Mouse (Mus musculus) midbrain, postnatal 0 days (tissue): ENCODE measurements at regions not wholly inside any gene's neighbourhood (a gene's known extent, or its start where the extent isn't known, plus 50 kb on each side); places are given as distances from the start of the nearest gene placed in this dataset.
A peak's percentile ranks its signal among the peaks of the same experiment; 100 is the strongest.

Experiments used
- ATAC-seq: fragments of 200-750 bp; cut with Nextera tagmentation; 2 replicates; pipeline ENCODE4 v1.8.0; 2017; ENCODE audit warnings: moderate number of reproducible peaks, mild to moderate bottlenecking, moderate TSS enrichment, moderate library complexity; ENCODE audit not compliant: low FRiP score
- DNase-seq: peaks from one replicate; pipeline ENCODE4 v3.0.0-alpha.2; 2015; ENCODE audit warnings: low spot score
- H3K27ac ChIP-seq: fragments of 300-500 bp; sonication (generic); 2 replicates; pipeline ENCODE4 v1.5.1; 2014; ENCODE audit warnings: low read depth, mild to moderate bottlenecking, low read length, mixed read lengths
- H3K27me3 ChIP-seq: fragments of 300-500 bp; sonication (generic); 2 replicates; pipeline ENCODE4 v1.6.1; 2014; ENCODE audit warnings: low read length, control low read depth, mixed read lengths; ENCODE audit not compliant: insufficient read depth
- H3K36me3 ChIP-seq: fragments of 300-500 bp; sonication (generic); 2 replicates; pipeline ENCODE4 v1.6.1; 2014; ENCODE audit warnings: low read length, control low read depth, mixed read lengths; ENCODE audit not compliant: insufficient read depth
- H3K4me1 ChIP-seq: fragments of 300-500 bp; sonication (generic); 2 replicates; pipeline ENCODE4 v1.6.1; 2014; ENCODE audit warnings: mild to moderate bottlenecking, control low read depth, antibody characterized with exemption, low read length, mixed read lengths; ENCODE audit not compliant: insufficient read depth
- H3K4me2 ChIP-seq: fragments of 300-500 bp; sonication (generic); 2 replicates; pipeline ENCODE4 v1.6.1; 2014; ENCODE audit warnings: low read depth, mild to moderate bottlenecking, low read length, mixed read lengths; ENCODE audit not compliant: poor library complexity, severe bottlenecking
- H3K4me3 ChIP-seq: fragments of 300-500 bp; sonication (generic); 2 replicates; pipeline ENCODE4 v1.5.1; 2014; ENCODE audit warnings: low read depth, mild to moderate bottlenecking, low read length, moderate library complexity
- H3K9ac ChIP-seq: fragments of 300-500 bp; sonication (generic); replicated peaks from 2 replicates; pipeline ENCODE4 v1.6.1; 2014; ENCODE audit warnings: mild to moderate bottlenecking, low read length, moderate library complexity, mixed read lengths; ENCODE audit not compliant: poor library complexity, severe bottlenecking
- H3K9me3 ChIP-seq: fragments of 300-500 bp; sonication (generic); 2 replicates; pipeline ENCODE4 v1.6.1; 2016; ENCODE audit warnings: low read length, control low read depth
- CTCF ChIP-seq: IDR thresholded peaks from 2 replicates; pipeline ENCODE4 v1.5.1; 2016; ENCODE audit warnings: antibody characterized with exemption, mild to moderate bottlenecking
- WGBS: fragments of 180-500 bp; shearing (Covaris S2); extraction: QIAGEN DNeasy Blood & Tissue Kit; methylation state at CpG from one replicate; pipeline ENCODE4 v1.1.7; 2014; 5-methylcytosine and 5-hydroxymethylcytosine counted together

DNA sequence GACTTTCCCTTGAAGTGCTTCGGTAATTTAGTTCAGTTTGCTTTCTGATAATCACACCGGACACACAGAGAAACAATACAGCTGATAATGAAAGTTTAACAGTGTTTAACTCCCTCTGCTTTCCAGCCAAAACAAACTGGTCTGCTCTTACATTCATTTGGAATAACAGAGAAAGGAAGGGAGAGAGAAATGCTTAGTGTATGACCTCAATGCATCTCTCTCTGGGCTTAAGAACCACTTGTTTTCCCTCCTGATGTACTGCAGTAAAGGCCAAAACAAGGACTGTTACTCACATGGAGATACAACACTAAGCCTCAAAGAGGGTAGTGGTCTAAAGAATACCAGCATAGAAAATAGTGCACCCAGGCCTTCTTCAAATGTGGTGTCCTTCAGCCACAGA, 478.9 kb downstream of the Efnb2 start:
- WGBS: 82% methylated on average over 2 of the region's 2 CpGs
- H3K36me3 ChIP-seq: no peaks in the 10 kb centered on the region
- no peaks in the 10 kb centered on the region for H3K9me3 ChIP-seq
- DNase-seq (no peak), ATAC-seq (no peak)
- no peak overlapping the region for H3K4me2 ChIP-seq
- no peak overlapping the region for H3K27ac ChIP-seq
- H3K9ac ChIP-seq: no peak overlapping the region
- TF ChIP-seq CTCF: no peak
- no peaks in the 10 kb centered on the region for H3K27me3 ChIP-seq
- no peaks in the 10 kb centered on the region for H3K4me1 ChIP-seq
- H3K4me3 ChIP-seq: no peak overlapping the region

DNA sequence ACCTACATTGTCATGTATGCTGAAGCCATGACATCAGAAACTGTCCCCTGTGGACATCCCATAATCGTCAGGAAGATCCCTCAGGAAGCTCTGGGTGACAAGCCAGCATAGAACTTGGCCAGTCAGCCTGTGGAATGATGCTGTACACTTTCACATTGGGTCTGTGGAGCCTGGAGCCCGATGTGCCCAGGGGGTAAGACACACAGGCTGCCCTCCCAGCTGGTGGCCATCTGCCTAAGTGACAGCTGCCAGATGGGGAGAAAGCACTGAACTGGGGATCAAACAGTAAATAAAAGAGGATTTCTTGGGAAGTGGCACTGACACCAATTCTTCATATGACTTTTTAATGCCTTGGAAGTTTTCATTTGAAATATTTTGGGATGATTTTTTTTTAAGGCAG, 486.8 kb downstream of the Efnb2 start:
- 15% methylated on average over 2 of the region's 2 CpGs for WGBS
- H3K27ac ChIP-seq: no peak overlapping the region
- no peaks in the 10 kb centered on the region for H3K4me1 ChIP-seq
- H3K4me2 ChIP-seq: no peak overlapping the region
- H3K9ac ChIP-seq: no peak overlapping the region
- no peaks in the 10 kb centered on the region for H3K36me3 ChIP-seq
- DNase-seq (peak; percentile 44), ATAC-seq (no peak)
- no peaks in the 10 kb centered on the region for H3K27me3 ChIP-seq
- H3K4me3 ChIP-seq: no peak overlapping the region
- no peak for TF ChIP-seq CTCF
- H3K9me3 ChIP-seq: no peaks in the 10 kb centered on the region

GRCm38 (mm10) chr8:8168674-8169073, 492.4 kb downstream of the Efnb2 start:
- no peak overlapping the region for H3K4me2 ChIP-seq
- no peaks in the 10 kb centered on the region for H3K27me3 ChIP-seq
- no peaks in the 10 kb centered on the region for H3K9me3 ChIP-seq
- ATAC-seq (no peak), DNase-seq (no peak)
- H3K4me1 ChIP-seq: no peaks in the 10 kb centered on the region
- H3K4me3 ChIP-seq: no peak overlapping the region
- WGBS: 93% methylated on average over 6 of the region's 6 CpGs
- H3K27ac ChIP-seq: no peak overlapping the region
- TF ChIP-seq CTCF: no peak
- H3K36me3 ChIP-seq: no peaks in the 10 kb centered on the region
- no peak overlapping the region for H3K9ac ChIP-seq

DNA sequence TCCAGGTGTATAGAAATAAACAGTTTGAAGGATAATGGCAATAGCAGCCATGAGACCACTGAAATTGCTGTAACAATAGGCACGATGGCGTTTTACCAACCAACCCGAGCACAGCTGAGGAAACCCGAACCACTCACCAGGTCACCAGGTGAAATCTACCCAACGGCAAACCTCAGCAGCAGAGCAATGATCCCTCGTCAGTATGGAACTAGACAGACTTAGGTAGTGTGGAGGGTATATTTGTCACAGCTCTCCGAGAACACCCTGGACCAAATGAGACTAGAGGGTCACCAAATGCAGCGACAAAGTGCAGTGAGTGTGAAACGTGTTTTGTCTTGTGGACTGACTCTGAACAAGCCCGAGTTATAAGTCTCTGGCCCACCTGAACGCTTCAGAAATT, 492.8 kb downstream of the Efnb2 start:
- TF ChIP-seq CTCF: no peak
- 89% methylated on average over 11 of the region's 11 CpGs for WGBS
- ATAC-seq: no peak

GRCm38 (mm10) chr8:8147527-8147926, 513.5 kb downstream of the Efnb2 start:
- H3K4me1 ChIP-seq: no peaks in the 10 kb centered on the region
- peak; percentile 41; the same call in 1 of the 2 replicates for TF ChIP-seq CTCF

More for the DNA sequence above, 492.8 kb downstream of the Efnb2 start:
- Histone ChIP-seq H3K9ac (no peak overlapping the region), H3K9me3 (no peaks in the 10 kb centered on the region), H3K27ac (no peak overlapping the region), H3K36me3 (no peaks in the 10 kb centered on the region), H3K4me1 (no peaks in the 10 kb centered on the region), H3K27me3 (no peaks in the 10 kb centered on the region), H3K4me3 (no peak overlapping the region), H3K4me2 (no peak overlapping the region)
- DNase-seq: no peak

GRCm38 (mm10) chr8:8142933-8143495, 518.0 kb downstream of the Efnb2 start:
- TF ChIP-seq CTCF: no peak
- Histone ChIP-seq H3K4me2 (no peak overlapping the region), H3K36me3 (no peaks in the 10 kb centered on the region), H3K4me1 (no peaks in the 10 kb centered on the region), H3K4me3 (no peak overlapping the region), H3K9me3 (no peaks in the 10 kb centered on the region), H3K27ac (no peak overlapping the region), H3K9ac (no peak overlapping the region), H3K27me3 (no peaks in the 10 kb centered on the region)
- DNase-seq (no peak), ATAC-seq (no peak)
- WGBS: 75% methylated on average over 6 of the region's 6 CpGs

More at GRCm38 (mm10) chr8:8147527-8147926, 513.5 kb downstream of the Efnb2 start:
- H3K4me3 ChIP-seq: no peak overlapping the region
- ATAC-seq (no peak), DNase-seq (no peak)
- H3K9me3 ChIP-seq: no peaks in the 10 kb centered on the region
- H3K27me3 ChIP-seq: no peaks in the 10 kb centered on the region
- no peak overlapping the region for H3K27ac ChIP-seq
- no peak overlapping the region for H3K4me2 ChIP-seq
- 98% methylated on average over 5 of the region's 5 CpGs for WGBS
- H3K36me3 ChIP-seq: no peaks in the 10 kb centered on the region
- no peak overlapping the region for H3K9ac ChIP-seq
